Mouse (Mus musculus) spleen, adult 18-20 months (tissue): ENCODE measurements around the gene Vrtn.

Source experiments
- DNase-seq, 2 experiments: peaks; one replicate each; pipeline ENCODE4 v3.0.0; 2022; ENCODE audit warnings: mixed read lengths in 2 of 2

Vrtn gene

DNA sequence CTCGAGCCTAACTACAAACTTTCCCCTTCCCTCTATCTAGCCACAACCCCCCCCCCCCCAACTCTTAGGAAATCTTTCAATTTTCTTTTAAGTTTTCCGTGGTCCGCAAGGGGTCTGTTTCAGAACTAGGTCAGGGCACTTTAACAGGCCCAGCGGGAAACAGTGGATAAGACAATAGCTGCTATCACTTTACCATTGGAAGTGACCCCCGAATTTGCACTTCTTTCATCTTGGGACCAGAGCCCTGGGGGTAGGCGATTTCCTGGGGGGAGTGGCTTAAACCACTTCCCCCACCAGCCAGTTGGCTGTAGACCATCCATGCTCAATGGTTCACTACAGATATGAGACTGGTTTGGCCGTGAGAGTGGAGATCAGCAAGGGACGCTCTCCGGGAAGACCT lies at the start of gene Vrtn:
TSS of gene Vrtn (plus strand) at position 366 of the 400 bp plus-strand sequence.
- DNase-seq: no peak

DNA sequence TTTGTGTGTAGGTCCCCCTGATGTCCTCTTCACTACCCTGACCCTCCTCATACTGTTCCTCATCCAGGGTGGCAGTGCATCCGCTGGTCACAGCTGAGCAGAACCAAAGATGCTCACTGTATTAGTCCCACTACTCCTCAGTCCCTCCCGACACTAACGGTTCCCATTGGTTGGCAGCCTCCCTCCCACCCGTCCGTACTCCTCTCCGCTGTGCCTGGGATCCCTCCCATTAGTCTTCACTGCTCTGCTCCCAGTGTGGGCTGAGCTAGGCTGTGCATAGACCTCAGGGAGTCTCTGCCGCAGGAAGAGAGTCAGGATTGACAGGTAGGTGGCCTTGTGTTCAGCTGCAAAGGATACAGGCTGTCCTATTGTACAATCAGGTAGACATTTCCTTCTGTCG lies 42.5 kb upstream of the Vrtn start:
- DNase-seq: no peak

DNA sequence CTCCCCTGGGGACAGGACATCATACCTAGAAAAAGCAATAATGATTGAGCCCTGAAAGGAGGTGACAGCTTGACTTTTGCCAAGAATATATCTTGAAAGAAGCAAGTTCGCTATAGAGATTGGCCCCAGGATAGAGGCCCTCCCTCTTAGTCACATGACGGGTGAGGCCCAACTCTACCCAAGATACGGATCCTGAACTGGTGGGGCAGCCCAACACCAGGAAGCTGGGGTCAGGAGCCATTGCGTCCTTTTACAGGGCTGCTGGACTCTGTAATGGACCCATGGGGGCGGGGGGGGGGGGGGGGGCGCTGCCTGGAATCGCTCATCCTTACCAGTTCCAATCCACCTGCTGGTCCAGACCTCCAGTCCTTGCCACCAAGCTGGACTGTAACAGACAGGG lies 36.8 kb upstream of the Vrtn start:
- no peak for DNase-seq

DNA sequence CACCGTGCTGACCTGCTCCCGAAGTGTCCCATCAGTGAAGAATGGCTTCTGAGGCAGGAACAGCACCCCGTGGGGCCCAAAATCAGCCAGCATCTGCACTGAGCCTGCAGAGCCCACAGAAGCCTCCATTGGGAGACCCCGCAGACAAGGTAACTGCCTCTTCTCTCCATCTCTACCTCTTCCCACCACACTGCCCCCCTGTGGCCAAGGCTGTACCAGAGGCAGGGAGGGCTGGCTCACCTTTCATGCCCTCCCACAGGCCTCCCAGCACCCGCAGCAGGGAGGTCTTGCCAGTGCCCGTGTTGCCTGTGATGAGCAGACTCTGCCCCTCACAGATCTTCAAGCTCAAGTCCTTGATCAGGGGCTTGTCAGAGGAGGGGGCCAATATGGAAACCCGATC lies 35.0 kb upstream of the Vrtn start:
- DNase-seq: peak in 1 of 2 experiments; percentile 20

DNA sequence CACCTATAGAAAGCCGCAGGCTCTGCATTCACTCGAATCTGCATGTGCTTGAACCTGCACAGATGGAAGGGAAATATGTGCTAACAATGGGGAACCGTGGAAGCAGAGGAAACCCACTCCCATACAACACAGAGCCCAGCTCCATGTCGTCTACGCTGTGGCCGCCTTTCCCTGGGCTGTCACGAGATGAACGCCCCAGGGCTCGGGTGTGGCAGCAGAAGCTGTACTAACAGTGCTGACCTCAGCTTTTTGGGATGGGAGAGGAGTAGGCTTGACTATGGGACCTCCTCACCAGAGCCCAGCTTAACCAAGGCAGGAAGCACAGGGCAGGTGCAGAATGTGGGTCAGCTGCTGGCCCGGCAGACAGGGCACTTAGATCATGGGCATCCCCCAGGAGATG lies 29.1 kb upstream of the Vrtn start:
- DNase-seq: no peak

DNA sequence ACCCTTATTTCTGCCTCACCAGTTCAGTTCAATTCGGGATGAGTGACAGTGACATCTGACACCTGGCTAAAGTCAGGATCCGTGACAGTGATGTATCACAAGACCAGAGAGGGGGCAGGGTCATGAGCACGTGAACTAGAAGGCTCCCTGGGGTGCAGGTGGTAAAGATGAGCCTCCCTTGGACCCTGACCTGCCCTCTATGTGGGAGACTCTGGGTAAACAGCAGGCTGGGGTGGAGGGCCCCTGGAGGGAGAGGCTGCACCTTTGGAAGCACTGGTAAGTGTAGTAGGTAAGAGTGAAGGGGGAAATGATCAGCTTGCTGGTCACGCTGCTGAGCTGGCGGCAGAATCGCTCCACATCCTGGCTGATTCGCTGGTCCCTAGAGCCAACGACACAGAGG lies 28.3 kb upstream of the Vrtn start:
- no peak for DNase-seq

DNA sequence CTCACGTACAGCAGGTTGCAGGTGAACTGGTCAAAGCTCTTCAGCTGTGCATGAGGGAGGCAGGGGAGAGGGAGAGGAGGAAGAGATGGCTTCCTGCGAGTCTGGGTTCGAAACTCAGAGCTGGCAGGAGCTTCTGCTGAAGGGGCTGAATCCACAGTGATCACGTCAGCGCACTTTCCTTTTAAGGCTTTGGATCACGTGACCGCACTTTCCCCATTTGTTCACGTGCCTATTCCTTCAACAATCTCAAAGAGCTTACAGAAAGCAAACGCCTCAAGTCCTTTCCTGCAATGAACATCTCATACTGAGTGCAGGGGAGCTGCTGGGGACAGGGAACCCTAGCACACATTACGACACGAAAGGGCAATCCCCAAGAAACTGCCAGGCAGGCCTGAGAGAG lies 26.8 kb upstream of the Vrtn start:
- DNase-seq: no peak

DNA sequence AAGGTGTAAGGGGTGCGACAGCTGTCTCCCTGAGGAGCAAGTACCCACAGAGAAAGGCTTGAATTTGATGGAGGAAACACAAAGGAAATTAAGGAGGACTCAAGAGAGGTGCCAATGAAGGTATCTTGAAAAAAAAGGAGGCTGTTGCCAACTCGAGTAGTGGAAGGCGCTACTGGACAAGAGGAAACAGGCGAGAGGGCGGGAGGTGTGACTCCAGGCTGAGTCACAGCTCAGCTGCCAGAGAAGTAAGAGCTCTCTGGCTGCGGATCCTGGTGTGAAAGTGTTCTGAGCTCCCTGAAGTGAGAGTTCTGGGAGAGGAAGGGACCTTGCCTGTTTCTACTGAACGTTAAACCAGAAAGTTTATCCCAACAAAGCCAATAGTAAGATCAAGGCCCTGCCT lies 26.3 kb upstream of the Vrtn start:
- no peak for DNase-seq

DNA sequence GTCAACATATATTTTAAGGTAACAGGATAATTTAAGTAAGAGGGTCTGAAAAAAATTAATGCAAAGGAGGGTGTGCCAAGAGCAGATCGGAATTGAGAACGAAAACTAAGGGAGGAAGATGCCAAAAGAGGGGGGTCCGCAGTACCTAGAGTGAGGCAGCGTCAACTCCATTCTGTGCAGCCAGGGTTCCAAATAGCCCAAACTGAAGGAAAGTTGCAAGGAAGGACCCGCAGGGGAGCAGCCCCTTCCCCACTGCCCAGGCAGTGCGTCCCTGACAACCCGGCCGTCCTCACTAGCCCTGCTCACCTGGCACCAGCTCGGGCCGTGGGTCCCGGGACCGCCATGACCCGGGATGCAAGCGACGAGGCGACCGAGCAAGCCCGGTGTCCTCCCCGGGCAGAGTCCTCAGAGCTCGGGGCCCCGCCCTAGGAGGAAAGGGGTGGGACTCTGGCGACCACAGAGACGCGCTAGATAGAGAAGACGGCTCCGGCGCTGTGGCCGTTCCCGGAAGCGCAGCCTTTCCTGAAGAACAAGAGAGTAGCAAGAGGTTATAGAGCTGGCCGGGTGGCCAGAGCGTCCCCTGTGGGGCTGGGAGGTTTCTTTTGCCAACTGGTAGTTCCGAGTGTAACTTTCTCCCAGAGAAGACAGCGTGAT lies 23.7 kb upstream of the Vrtn start, which contains the start of gene Abcd4:
TSS of gene Abcd4 (minus strand) at position 437 of the 654 bp plus-strand sequence.
- peak; percentile 90 to 92 for DNase-seq

DNA sequence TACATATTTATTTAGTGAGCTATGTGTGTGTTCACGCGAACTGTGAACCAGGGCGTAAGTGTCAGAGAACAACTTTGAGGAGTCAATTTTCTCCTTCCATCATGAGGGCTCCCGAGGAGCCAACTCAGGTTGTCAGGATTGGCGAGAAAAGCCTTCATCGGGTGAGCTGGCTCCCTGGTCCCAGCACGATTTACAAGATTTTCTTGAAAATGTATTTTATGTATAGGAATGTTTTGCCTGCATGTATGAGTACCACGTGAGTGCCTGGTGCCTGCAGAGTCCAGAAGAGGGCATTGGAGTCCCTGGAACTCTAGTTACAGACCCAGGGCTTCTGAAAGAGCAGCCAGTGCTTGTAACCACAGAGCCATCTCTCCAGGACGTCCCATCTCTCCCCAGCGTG lies 23.2 kb upstream of the Vrtn start:
- peak in 1 of 2 experiments; percentile 12 for DNase-seq

DNA sequence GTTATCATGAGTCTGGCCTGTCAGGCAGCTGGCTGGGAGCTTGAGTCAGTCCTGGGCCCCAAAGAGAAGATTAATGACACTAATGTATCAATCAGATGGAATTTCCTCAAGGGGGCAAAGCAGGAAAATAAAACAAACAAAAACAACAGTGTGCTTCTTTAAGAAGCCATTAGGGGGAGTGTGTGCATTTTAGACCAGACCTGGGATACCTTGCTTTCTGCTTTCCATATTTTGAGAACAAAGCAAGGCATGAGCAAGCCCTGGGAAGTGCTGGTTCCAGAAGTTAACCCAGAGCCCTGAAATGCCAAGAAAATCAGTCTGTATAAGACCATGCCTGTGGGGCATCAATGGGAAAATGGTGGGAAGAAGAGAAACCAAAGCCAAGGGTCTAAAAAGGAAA lies 19.8 kb upstream of the Vrtn start:
- no peak for DNase-seq

DNA sequence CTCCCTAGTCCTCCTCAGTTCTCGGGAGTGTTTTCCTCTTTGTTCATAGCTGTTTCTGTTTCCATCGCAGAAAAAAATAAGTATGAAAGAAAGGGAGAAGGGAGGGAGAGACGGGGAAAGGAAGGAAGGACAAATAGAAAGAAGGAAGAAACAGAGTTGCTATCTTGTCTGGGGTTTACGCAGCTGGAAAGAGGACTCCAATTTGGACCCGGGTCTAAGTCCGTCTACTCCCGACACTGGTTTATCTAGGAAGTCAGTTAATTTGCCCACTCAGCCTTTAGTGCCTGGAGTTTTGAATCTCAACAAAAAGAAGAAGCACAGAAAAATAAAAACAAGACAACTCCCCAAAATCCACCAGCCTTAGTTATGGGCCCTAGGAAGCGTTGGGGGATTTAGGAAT lies 16.2 kb upstream of the Vrtn start:
- no peak for DNase-seq

DNA sequence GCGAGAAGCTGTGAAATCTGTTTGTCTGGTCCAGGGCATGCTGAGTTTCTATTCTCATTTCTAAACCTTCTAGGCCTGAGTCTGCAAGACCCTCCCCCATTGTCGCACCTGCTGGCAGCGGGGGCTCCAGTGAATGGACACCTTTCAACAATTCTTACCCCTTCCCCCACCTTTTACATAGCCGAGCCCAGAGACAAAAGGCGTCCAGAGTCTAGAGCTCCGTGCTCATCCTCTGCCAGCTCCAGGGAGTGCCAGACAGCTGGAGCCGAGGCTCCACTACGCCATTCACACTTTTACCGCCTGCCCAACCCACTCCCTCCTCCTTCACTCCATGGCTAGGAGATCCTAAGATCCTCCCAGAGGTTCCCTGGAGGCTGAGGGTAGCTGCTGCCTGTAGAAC lies 15.7 kb upstream of the Vrtn start:
- no peak for DNase-seq

DNA sequence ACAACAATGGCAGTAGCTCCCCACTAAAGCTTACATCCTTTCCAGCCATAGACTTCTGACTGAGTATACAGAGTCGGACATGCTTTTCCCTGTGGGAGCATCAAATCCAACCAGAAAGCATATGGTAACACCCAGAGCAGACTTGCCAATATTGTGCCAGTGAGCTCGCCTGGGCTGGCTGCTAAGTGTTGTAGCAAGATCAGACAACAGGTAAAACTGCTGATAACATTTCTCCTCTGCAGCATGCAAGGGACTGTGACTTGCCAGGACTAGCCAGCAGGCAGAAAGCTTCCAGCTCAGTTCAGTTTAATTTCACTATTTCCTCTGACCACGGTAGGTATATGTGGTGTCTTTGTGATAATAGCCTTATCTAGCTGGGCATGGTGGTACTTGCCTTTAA lies 9.0 kb upstream of the Vrtn start:
- no peak for DNase-seq

DNA sequence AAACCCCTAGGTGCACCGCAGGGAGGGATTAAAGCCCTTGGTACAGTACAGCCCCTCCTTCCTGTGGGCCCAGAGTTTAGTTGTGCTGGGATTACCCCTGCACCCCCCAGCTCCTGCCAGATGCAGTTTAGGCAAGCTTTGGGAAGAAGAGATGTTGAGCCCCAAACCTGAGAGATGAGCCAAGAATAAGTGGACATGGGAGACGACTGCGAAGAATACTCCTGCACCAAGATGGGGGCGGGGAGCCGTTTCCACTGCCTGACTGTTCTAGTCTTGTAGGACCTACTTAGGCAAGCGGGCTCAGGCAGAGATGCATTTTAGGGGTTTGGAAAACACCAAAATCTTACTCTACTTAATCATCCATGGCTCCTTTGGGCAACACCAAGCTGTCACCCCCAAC lies 566 bp upstream of the Vrtn start:
- DNase-seq: no peak

DNA sequence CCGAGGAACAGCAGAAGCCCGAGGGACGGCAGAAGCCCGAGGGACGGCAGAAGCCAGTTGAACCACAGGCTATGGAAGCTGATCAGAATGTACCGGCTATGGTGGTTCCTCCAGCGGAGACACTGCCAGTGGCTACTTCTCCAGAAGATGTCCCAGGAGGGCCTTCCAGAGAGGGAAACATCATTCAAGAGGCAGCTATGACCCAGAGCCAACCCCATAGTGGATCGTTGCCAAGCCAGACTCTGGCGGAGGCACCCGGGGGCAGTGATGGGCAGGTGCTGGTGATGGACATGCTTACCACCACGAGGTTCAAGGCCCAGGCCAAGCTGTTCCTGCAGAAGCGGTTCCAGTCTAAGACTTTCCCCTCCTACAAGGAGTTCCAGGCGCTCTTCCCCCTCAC lies 9.4 kb downstream of the Vrtn start:
- no peak for DNase-seq

DNA sequence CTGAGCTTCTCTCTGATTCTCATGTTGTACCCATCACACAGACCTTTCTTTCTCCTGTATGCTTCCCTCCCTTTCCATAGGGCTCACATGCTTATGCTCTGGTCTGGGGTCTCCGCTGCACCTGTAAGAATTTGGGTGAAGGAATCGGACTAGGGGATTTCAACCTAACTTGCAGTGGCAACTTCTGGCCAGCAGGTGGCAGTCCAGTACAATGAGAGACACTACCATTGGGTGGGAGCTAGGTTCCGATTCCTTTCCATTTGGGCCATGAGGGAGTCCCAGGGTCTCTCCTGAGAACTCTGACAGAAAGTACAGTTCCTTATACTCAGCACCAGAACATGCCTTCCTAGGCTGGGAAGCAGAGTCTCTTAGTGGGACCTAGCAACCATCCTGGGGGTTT lies 13.1 kb downstream of the Vrtn start:
- peak; percentile 24 to 65 for DNase-seq

DNA sequence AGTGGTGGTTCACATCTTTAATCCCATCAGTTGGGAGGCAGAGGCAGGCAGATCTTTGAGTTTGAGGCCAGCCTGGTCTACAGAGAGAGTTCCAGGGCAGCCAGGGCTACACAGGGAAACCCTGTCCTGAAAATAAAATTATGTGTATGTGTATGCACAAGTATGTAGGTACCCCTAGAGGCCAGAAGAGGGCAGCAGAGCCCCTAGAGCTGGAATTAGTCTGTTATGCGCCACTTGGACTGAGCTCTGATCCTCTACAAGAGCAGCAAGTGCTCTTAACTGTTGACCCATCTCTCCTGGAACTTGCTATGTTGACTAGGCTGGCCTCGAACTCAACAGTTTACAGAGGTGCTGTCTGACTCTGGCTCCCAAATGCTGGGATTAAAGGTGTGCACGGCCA lies 29.7 kb downstream of the Vrtn start:
- DNase-seq: no peak

DNA sequence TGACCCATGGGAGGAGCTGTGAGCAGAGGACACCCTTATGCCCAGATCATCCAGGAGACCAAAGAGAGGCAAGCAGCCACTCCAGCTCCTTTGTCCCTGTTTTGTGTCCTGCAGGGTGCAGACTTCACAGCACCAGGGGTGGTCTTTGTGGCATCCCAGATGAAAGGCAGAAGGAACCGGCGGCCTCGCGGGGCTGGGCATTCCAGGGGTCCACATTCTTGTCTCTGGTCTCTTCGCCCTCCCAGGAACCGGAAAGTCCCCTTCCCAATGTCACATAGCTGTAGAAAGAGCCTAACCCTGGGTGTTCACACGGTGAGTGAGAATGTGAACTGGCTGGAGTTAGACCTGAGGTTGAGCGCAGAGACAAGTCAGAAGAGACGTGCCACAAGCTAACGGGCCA lies 30.8 kb downstream of the Vrtn start:
- no peak for DNase-seq

DNA sequence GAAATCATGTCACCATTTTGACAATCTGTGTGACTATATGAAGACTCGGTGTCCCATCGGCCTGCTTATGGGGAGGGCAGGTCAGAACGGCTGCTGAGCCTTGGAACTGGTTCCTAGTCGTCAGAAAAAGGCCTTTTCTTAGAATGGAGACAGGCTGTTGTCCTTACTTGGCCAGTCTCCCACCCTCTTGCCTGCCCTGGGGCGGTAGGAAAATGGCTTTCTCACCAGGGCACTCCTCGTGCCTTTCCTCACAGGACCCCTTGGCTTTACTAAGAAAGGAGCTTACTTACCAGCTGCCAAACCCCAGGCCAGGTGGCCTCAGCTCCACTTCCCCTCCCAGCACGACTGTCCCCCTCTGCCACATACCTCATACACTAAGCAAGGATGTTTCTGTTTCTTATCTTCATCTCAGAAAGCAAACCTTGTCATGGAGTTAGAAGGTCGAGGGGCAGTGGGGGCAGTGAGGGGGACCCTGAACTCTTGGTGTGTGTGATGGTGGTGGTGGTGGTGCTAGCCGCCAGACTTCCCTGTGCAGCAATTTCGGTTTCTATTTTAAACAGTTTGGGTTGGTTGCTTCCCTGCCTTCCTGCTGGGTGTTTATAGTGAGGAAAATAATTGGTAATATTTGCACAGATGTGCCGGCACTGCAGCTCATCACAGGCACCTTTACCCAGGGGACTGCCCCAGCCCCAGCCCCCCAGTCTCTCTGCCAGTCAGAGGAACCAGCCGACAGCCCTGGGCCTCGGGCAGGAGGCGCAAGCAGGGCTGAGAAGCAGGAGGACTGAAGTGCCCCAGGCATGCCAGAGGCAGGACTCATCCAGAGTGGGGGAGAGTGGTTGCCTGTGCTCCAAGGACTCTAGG lies 34.1 kb downstream of the Vrtn start:
- DNase-seq: peak in 1 of 2 experiments; percentile 30

DNA sequence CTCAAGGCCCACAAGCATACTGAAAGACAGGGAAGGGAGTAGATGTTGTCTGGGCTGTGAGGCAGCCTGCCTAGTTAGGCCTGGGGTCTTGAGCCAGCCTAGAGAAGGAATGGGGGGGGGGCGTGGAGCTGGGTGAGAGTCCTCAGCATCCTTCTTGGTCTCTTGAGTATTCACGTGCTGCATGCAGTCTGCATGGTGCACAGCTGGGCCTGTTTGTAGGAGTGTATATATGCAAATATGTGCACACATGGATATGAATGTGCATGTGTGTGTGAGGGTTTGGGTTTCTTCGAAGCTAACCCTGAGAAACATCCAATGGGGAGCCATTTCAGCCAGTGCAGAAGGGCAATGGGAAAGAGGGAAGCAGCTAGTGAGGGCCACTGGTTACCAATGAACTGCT lies 35.2 kb downstream of the Vrtn start:
- no peak for DNase-seq

DNA sequence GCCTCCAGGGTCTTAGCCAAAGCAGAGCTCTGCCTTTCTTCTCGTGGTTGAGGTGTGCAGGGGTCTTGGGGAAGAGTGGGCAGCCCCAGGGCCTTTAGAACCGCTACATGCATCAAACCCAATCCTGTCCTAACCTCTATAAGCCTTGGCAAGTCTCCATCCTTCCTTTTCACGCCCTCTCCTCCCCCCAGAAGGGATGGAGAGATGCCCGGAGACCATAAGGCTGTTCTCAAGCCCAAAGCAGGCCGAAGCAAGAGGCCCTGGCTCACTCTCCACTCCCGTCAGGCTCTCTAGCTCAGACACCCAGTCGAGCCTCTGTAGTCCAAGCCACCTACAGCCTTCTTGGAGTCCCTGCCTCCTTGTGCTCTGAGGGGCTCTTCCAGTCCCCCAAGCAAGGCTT lies 43.8 kb downstream of the Vrtn start:
- DNase-seq: no peak

DNA sequence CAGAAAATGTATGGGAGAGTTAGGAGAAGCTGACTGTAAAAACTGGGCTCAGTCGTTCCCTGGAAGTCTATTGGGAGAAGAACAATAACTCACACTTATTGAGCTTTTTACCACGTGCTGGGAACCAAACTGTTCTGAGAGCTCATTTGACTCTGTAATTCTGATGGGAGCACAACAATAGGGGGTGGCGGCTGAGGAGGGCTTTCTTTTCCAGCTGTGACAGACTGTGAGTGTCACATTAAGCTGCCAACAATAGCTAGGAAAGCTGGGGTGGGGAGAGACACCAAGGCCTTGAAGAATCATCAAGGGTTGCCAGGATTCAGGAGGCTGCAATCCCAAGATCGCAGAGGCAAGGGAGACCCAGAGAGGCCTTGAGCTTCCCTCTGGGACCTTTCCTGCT lies 45.4 kb downstream of the Vrtn start:
- no peak for DNase-seq

DNA sequence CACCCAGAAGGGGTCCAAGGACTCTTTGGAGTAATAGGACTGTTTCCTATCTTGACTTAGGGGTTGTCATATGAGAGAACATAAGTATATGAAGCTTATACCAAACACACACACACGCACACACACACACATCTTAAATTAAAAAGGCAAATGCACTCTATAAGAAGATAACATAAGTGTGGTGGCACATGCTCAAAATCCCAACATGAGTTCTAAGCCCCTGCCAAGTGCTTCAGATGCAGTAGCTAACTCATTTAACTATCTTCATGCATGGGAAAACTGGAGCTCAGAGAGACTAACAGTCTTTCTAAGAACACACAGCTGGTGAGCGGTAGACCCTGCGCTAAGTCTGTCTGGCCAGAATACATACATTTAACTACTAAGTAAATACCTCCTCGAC lies 46.7 kb downstream of the Vrtn start:
- no peak for DNase-seq

DNA sequence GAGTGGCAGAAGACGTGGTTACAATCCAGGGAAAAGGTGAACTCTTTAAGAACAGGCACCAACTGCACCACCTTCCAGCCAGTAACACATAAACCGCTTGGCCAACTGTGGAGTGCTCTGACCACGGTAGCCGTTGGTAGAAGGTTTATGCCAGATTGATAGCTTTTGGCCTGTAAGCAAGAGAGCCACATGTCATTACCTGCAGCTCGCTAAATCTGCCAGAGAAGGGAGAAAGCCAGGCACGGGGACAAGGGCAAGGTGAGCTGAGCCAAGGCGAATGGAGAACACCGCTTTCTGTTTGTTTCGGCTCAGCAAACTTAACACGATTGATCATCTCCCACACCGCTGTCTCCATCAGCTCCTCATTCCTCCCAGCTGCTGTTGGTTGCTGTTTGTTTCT lies 48.2 kb downstream of the Vrtn start:
- DNase-seq: no peak
